Mouse (Mus musculus): ENCODE results near the gene E130114P18Rik.
A peak's percentile ranks its signal among the peaks of the same experiment; 100 is the strongest.

E130114P18Rik gene

DNA sequence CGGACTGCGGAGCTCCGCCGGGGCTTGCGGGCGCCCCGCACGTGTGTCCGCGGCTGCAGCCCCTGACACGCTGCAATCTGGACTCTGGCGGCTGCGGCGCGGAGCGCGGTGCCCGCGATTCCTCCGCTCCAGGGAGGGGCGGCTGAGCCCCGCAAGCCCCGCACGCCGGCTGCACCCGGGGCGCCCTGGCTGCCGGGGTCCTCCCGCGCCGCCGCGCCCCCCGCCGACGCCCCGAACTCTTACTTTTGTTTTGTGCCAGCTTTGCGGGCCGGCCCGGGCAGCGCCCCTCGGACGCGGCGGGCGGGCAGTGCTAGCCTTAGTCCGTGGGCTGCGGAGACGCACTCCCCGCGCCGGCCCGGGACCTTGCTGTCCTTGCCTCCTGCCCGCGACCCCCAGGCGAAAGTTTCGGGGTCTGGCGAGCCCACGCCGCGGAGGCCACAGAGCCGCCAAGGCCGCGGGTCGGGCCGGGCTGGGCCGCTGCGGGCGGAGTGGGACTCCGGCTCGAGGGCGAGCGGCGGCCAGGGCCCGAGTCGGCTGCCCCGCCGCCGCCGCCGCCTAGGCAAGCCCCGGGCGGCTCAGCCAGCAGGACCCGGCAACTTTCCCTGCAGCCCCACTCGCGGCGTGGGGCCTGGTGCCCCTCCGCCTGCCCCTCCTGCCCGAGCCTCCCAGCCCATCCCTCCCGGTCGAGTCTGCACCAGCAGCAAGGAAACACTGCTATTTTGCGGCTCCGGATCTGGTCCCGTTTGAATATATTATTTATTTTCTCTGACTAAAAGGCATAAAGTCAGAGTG lies 529 bp upstream of the E130114P18Rik start:
- peak; percentile 38 for DNase-seq (ENCODE audit: low read depth, low spot score)

DNA sequence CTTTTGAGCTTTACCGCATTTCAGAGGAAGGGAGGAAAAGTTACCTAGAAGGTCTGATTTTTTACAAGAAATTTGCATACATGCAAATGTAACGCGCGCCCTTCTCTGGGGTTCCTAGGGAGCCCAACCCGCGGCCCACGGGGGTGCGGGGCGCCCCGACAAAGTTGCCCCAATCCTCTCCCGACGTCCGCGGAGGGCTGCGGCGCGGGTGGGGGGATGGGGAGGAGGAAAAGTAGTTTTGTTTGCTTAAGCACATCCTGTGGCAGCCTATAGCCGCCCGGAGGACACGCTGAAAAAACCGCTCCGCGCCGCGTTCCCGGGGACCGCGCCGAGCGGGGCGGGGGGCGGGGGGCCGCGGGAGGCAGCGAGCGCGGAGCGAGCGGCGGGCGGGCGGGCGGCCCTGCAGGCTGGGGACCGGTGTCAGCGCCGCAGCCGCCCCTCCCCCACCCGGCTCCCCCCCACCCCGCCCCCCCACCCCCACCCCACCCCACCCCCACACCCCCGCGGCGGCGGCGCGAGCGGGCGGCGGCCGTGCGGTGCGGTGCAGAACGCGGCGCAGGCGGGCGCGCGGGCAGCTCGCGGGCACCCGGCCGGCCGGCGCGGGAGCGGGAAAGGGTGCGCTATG lies 685 bp downstream of the E130114P18Rik start:
- DNase-seq (ENCODE audit: low read depth, low spot score): peak; percentile 47

DNA sequence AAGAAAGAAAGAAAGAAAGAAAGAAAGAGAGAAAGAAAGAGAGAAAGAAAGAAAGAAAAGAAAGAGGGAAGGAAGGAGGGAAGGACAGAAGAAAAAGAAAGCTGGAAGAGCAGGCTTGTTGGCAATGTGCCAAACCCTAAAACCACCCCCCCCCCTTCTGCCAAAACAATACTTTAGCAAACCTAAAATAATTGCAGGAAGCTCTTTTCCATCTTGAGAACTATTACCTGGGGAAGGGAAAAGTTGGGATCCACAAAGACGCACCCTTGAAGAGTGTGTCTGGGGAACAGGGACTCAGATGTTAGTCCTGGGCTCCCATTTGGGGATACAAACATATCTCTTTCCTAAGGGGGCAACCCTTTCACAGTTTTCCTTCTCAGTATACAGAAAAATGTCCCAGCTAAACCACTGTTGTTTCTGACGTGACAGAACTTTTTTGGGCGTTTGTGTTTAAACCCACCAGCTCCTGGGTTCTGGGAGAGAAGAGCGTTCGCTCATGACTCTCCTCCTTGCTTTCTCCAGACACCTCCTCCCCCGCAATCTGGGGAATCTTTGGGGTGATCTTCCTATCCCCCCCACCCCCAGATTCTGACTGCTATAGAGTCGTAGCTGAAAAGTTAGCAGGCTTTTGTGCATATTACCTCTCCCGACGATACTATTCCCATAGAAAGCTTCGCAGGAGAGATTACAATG lies 1.3 kb downstream of the E130114P18Rik start:
- DNase-seq (ENCODE audit: low read depth, low spot score): peak; percentile 66

DNA sequence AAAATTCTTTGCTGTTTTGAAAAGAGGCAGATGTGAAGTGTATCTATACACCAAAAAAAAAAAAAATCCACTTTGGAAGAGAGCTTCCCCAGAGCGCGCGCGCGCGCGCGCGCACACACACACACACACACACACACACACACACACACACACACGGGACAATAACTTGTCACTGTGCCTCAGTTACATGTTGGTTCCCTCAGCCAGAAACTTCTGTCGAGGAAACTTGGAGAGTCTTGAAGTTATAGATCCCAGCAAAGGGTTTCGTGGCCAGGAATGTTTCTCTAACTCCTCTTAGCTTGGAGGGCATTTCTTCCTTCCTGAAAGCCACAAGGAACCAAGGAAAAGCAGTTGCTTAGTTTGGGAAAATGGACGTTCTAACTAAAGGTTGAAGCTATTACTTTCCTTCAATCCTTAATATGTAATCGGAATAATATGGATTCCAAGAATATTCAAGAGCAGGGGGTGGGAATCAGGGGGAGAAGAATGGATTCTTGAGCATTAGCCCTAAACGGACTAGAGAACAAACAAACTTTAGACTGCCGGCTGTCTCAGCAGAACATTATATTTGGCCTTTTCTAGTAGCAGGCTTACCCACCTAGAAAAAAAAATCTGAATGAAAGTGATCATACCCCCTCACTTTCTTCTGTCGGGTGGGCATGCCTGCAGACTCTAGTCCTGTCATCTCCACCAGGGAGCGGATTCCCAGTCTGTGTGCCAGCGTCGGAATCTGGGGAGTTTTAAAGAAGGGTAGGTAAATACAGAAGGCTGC lies 2.2 kb downstream of the E130114P18Rik start:
- no peak for DNase-seq (ENCODE audit: low read depth, low spot score)

DNA sequence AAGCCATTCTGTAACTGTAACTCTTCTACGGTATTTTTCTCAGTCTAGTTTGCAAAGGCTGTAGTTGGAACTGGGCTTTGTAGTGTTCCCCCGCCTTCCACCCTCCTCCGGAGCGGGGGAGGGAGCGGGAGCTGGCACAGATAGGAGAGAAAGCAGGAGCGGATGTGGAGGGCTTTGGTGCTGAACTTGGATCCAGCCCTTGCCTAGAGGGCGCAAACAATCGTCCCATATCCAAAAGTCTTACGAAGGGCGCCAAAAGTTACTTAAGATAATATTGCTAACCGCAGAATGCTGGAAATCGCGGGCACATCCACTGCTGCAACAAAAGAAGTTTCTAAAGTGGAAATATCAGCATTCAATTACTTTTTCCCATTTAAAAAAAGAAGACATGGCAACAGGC lies 2.8 kb downstream of the E130114P18Rik start:
- DNase-seq (ENCODE audit: low read depth, low spot score): peak; percentile 85

DNA sequence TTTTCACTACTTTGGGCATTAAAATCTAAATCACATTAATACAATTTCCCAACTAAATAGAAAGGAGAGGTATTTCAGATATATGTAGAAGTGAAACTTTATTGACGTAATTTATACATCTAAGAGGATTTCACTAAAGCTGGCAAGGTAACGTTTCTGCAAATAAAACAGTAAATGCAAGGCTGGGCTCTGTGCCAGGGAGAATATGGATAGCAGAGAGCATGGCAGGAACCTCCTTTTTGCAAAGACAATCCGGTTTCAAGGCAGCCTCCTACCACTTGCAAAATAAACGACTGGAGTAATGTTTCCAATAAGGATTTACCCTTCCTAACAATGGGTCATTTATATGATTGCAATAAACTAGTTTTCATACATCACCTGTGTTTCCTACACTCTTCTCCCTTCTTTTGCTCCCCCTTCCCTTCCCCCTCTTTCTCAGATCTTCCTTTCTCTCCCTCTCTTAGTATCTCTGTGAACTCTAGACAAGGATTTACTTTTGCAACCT lies 3.4 kb downstream of the E130114P18Rik start:
- no peak for DNase-seq (ENCODE audit: low read depth, low spot score)

DNA sequence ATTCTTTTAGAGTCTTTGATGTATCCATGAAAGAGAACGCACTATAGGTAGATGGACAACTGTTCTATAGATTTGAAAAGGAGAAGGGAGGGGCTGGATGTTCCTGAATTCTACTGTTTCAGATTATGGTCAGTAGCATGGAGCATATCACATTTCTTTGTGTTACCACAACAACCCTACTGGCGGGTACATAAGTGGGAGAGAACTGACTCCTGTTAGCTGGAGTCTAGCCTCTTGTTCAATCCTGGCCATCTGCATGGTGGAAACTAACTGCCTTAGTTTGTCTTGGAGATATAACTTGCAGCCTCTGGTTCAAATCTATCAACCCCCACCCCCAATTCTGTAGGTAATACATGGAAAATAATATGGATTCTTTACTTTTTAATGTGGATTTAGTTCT lies 4.1 kb downstream of the E130114P18Rik start:
- DNase-seq (ENCODE audit: low read depth, low spot score): no peak

DNA sequence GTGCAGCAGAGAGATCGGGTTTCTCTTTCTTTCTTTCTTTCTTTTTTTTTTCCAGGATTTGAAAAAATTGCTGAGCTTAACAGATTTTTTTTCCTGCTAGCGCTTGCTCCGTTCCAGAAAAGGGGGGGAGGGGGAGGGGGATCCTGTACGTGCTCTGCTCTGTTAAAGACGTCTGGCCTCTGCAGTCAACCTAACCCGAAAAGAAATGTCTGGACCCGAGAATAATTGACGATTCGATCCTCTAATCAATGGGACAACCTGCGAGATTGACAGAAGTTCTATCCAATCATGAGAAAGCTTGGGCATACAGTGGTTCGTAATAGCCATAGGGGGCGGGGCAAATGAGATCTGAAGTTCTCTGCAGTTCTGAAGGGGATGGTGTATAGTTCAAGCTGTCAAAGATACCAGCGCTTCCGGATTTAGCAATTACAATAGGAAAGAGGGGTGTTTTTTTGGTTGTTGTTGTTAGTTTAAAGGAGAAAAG lies 4.7 kb downstream of the E130114P18Rik start:
- peak; percentile 99 for DNase-seq (ENCODE audit: low read depth, low spot score)

DNA sequence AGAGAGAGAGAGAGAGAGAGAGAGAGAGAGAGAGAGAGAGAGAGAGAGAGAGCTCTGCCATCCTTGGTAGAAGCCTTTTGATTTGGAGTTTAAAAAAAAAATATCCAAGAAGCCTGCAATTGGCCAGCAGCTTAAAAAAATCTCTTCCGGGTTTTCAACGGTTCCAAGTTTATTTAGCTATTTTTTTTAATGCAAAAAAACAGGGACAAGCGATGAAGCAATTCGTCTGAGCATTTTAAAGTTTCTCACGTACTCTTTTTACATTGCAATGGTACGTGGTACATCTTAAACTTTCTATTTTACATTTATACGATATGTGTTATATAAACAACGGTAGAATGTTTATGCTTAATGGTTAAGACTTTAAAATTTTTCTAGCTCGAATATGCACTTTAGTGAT lies 5.2 kb downstream of the E130114P18Rik start, which contains the start of gene Nfia:
TSS of gene Nfia (plus strand) at position 94 of the 400 bp plus-strand sequence.
- peak; percentile 64 for DNase-seq (ENCODE audit: low read depth, low spot score)

DNA sequence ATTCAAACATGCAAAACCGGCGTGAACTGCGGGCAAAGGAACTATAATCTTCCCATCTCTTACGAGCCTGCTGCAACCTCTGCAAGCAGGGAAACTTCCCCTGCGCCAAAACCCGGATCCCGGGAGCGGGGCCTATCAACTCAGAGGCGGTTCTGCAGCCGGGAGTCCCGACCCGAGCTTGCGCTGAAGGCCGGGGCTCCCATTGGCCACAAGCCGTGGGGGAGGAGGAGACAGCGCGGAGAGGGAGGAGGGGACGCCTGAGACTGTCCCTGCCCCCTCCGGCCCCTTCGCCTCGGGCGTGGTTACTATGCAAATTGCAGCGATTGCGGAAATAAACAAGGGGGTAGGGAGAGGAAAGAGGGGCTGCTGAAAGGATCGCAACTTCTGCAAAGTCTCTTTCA lies 5.8 kb downstream of the E130114P18Rik start:
- peak; percentile 99 for DNase-seq (ENCODE audit: low read depth, low spot score)

DNA sequence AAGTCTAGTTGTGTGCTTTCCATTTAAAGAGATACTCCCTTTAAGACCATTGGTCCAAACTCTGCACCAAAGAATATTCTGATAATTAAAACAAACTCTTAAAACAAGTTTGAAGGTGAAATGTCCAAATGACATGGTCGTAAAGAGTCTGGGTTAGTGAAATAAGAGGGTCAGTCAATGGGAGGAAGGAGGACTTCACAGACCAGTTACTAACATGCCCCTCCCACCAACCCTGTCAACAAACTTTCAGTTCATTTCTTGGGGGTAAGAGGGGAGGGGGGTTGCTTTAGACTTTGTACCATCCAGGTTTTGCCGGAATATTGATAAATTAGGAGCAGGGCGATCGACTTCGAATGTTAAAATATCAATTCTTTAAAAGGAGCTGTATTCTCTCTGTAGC lies 6.5 kb downstream of the E130114P18Rik start:
- DNase-seq (ENCODE audit: low read depth, low spot score): no peak

DNA sequence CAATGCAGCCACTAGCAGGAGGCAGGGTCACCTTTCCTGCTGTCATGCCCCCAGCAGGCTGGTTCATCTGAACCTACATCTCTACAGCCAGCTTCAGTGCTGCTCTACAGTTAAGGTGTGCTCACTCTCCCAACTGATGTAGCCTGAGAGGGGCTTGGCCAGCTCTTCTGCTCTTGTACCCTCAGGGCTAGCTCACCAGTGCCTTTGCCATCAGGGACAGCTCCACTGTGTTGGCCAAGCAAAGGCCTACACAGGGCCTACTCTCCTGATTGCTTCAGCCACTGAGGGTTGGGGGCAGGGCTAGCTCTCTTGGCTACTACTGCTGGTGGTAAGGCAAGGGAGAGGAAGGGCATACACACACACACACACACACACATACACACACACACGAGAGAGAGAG lies 8.0 kb downstream of the E130114P18Rik start:
- DNase-seq (ENCODE audit: low read depth, low spot score): no peak

DNA sequence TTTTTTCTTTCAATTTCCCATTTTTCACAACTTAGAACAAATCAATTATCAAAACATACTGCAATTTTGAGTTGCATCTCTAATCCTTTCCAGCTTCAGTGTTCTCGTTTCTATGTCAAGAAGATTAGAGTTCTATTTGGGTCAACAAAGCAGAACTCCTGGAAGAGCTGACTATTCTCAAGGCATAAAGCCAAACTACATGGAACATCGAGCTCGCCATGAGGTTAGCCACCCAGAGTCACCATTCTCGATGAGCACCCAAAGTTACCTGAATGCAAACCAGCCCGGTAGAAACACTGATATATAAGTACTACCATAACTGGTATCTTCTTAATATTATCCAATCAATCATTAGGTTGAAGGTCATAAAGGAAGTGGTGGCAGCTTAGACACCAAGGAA lies 10.4 kb downstream of the E130114P18Rik start:
- no peak for DNase-seq (ENCODE audit: low read depth, low spot score)

DNA sequence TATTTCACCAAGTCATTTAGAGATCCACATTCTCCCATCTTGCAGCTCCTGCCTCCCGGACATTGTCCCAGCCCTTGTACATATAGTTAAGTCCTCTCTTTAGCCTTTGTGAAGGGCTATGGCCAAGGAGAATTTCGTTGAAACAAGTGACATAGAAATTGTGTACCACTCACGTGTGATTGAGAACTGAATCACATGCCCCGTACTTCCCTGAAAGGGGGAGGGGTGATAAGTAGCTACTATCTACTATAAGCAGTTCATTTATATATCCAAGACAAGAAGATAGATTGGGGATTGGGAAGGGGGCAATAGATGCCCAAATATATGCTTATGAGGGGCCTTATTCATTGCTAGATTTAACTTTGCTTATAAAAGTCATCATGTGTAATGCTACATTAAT lies 10.9 kb downstream of the E130114P18Rik start:
- no peak for DNase-seq (ENCODE audit: low read depth, low spot score)

DNA sequence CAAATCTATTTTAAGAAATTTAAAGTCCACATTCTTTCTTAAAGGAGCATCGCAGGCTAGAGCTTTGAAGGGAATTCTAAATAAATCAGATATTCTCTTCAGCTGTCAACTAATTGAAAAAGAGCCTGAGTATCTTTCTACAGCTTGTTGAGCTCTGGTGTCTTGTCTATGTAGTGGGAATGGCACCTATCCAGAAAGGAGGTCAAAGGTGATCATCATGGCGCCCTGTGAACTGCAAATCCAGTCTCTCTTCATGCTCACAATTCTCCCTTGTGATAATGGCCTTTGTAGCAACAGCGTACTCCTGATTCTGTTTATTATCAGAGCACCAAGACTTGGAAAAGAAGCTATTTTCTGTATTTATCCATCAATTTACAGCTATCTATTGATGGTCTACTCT lies 11.8 kb downstream of the E130114P18Rik start:
- DNase-seq (ENCODE audit: low read depth, low spot score): no peak

DNA sequence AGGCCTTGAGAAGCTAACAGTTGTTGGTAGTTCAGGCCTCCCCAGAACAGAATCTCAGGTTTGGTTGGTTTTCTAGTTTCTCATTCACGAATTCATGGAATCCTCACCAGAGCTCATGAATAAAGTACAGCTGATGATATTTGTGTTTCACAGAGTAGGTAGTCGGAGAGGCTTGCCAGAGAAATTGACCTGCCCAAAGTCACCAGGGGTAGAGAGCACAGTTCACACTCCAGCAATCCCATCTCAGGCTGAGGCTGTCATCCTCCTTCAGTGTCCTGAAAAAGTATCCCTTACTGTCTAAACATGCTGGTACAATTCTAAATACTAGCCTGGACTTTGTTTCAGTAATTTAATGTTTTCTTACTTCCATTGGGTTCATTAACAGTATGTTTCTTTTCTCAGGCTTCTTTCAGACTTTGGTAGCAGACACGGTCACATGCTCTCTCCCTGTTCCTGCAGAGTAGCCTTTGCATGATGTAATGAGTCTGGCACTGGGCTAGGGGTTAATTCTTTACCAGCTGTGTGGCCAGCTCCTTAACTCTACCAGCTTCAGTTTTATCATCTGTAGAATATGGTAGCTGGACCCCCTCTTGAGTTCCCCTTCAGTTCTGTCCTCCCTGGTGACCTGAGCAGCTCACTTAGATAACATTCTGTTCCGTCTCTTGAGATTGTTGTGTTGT lies 12.4 kb downstream of the E130114P18Rik start:
- DNase-seq (ENCODE audit: low read depth, low spot score): no peak

DNA sequence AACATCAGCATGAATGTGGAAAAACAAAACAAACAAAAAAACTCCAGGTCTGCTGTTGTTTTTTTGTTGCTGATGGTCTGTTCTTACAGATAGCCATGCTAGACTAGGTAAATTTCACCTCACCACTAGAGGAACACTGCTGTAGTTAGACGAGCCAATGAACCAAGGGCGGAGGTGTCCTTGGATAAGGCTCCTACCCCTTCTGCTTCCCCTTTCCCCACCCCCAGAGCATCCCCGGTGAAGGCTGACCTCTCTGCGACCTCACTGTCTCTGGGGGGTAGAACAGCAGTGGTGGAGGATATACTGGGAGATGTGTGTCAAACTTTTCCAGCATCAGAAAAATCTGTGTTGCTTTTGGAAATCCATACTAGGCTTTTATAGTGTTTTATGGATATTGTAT lies 13.3 kb downstream of the E130114P18Rik start:
- no peak for DNase-seq (ENCODE audit: low read depth, low spot score)

DNA sequence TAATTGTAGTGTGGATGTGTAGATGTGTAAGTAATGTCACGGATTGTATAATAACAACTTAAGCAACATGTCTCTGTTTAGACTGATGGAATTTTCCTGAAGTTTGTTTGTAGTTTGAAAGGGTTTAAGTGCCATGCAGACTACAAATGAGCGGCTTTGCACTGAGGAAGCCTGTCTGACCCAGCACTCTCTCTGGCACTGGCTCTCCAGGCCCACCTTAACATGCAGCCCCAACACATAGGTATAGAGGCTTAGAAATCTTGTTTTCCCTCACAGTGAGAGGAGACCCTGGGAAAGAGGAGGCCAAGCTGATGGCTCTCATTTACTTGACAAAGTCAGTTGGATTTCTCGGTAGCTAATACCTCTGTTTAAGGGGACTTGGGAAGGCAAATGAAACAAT lies 19.2 kb downstream of the E130114P18Rik start:
- no peak for DNase-seq (ENCODE audit: low read depth, low spot score)

DNA sequence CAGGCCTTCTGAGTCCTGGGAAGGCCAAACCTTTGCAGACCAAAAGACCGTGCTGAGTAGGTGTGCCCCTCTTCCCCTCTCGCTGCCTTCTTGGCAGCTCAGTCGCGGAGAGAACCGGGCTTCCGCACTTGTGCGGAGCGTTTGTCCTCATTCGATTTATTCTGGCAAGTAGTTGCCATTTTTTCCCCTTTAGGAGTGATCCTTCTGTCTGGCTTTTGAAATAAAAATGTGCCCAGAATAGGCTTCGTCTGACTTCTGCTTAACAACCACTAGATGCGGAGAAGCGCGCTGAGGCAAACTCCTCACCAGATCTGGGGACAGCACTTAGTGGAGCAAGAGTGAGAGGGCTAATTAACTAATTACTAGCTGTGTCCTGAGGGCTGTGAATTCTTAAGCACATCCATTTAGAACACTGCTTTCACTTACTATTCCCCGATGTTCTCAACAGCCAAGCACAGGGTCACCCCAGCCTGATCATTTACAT lies 19.9 kb downstream of the E130114P18Rik start:
- DNase-seq (ENCODE audit: low read depth, low spot score): peak; percentile 72

DNA sequence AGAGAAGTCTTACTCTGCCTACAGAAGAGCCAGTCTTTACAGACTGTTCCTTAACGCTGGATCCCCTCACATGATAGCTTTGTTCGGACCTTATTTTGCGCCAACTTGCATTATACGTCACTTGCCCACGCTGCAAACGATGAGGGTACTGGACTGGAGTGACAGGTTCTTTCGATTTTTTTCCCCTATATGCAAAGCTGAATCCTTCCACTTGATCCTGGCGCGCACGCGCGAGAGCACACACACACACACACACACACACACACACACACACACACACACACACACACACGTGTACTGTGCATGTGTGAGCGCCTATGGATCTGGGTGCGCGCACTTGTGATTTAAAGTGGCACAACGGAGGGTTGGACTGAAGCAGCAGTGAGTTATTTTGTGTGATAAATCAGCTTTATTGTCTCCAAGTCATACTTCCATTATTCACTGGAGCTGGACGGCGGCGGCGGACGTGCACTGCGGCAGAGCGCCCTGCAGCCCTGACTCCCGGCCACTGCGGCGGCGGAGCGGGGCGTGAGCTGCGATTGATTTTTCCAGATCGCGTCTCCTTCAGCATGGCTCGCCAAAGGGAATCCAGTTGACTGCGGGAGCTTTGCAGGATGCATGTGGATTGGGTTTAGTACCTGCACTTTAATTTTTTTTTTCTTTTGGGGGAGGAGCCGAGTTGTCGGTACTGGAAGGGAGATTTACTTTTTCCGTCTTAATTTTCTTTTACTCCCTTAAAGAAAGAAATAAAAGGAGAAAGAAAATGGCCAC lies 20.5 kb downstream of the E130114P18Rik start:
- DNase-seq (ENCODE audit: low read depth, low spot score): peak; percentile 81
